Mouse (Mus musculus): ENCODE results near the gene Emx2.

The Emx2 gene

DNA sequence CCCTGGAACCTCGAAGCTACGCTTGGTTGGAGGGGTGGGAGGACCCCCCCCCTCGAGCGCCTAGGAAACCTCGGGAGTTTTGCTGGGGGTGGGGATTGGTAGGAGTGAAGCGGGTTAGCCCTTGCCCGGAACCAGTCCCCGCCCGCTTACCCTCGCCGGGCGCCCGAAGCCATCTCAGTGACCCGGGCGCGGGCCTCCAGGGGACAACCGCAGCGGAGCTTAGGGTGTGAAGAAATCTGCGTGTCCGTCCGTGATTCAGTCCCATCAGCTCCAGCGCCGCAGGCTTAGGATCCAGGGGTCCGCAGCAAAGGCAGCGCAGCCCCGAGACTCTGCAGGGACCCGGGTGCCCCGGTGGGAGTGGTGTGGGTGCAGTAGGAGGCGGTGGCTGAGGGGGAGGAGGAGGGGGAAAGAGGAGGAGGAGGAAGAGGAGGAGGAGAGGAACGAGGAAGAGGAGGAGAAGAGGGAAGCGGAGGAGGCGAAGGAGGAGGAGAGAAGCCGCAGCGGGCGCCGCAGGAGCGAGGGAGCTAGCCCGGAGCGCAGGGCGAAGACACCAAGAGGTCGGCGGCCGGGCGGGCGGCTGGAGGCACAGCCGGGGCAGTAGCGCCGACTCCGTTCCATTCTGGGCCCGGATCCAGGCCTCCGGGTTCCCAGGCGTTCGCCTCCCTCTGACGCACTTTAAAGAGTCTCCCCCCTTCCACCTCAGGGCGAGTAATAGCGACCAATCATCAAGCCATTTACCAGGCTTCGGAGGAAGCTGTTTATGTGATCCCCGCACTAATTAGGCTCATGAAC, at the start of gene Emx2:
Gene Emx2 (plus strand): TSS at position 422 of the 792 bp plus-strand sequence.
- peak; percentile 93 for DNase-seq

DNA sequence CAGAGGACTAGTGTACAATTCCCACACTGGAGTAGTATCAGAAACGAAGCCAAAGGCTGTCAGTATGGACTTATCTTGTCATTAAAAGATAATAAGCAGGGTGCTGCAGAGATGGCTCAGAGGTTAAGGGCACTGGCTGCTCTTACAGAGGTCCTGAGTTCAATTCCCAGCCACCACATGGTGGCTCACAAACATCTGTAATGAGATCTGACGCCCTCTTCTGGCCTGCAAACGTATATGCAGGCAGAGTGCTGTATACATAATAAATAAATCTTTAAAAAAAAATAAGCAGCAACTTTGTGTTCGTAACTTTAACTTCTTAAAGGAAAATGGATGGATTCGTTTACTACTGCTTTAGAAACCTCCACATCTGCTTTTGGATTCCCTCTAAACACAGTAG, 44.0 kb upstream of the Emx2 start:
- no peak for DNase-seq

- DNase-seq = peak; percentile 76
Observed at GRCm38 (mm10) chr19:59418024-59418423, 40.1 kb upstream of the Emx2 start.

DNA sequence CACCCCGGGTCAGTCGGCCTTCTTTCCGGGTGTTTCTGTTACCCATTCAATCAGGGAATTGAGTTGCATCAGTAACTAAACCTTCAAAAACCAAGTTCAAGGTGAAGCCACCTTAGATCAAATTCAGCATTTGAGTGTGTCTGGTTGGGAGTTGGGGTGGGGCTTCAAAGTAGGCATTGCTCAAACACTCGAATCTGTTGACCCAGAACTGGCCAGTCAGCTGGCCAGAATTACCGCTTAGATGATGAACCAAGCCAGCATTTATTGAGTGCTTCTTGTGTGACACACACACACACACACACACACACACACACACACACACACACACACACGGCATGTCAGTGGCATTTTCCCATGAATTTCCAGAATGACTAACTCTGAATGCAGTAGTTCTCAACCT, 39.5 kb upstream of the Emx2 start:
- no peak for DNase-seq

GRCm38 (mm10) chr19:59422393-59422792, 35.8 kb upstream of the Emx2 start:
- no peak for DNase-seq

DNA sequence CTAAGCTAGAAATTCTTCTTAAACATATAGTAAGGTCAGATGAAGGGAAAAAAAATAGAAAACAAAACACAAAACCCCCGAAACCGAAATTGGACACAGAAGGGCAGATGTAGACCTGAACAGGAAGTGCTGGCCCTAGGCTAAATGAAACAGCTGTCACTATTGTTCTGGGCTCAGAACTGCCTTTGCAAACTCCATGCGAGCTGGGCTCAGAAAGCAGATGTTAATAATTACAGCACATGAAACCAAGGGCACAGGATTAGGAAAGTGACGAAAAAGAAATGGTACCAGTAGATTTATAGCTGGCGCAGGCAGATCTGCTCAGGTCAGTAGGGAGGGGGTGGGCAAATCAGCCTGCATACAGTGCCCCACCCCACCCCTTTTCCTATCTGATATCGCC, 34.5 kb upstream of the Emx2 start:
- no peak for DNase-seq

DNA sequence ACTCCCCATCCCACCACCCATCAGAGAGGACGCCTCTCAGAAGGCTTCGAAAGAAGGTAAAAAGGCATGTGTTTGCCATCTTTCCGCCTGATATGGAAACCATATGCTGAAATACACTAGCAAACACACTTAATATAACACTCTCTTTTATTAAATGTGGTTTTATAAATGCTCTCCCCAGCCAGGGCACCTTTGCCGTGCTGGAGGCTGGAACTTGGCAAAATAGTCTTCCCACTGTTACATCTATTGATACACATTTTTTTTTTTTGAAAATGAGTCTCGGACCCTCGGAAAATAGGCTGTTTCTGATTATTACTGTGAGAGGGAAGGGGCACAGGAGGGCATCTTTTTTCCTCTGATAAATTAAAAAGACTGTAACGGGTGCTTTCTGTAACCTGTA, 33.2 kb upstream of the Emx2 start:
- DNase-seq = no peak

DNA sequence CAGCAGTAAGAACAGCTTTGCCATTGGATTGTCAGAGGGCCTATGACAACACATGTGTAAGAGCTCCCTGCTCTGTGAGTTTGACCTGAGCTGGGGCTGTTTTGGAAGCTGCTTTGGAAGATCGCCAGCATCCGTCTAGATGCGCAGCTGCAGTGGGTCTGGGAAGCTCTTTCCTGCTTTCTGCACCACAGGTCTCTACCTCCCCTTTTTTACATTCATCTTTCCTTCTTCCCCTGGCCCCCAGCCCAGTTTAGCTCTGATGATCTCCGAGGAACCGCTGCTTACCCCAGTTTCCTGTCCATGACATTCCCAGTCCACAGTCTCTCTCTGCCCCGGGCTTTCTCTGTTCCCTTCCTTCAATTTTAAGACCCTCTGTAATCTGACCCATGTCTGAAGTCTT, 25.9 kb upstream of the Emx2 start:
- DNase-seq = no peak

GRCm38 (mm10) chr19:59450561-59451135, 7.5 kb upstream of the Emx2 start:
- no peak for DNase-seq

DNA sequence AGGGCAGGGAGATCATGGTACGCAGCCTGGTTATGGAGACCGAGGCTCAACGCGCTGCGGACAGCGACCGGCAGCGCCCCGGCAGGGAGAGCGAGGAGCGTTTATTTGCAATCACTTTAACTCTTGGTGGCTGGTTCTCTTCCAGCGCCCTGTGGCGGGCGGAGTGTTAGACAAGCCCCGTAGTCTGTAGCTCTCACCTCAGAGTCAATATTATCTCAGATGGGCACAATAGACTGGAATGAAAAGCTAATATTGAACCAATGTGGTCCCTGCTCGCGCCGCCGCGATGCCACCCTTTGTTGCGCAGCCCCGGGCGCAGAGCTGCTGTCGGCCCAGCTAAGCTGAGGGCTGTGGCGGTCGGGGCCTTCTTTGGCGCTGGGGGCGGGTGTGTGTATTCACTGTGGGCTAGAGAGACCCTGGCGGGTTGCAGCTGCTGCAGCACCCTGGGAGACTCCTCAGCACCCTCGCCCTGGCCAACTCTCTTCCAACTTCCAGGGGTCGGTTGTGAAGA, 6.7 kb upstream of the Emx2 start:
- DNase-seq = no peak

GRCm38 (mm10) chr19:59452321-59452720, 5.9 kb upstream of the Emx2 start:
- DNase-seq = no peak

- DNase-seq = no peak
Observed at GRCm38 (mm10) chr19:59453591-59453990, 4.6 kb upstream of the Emx2 start.

DNA sequence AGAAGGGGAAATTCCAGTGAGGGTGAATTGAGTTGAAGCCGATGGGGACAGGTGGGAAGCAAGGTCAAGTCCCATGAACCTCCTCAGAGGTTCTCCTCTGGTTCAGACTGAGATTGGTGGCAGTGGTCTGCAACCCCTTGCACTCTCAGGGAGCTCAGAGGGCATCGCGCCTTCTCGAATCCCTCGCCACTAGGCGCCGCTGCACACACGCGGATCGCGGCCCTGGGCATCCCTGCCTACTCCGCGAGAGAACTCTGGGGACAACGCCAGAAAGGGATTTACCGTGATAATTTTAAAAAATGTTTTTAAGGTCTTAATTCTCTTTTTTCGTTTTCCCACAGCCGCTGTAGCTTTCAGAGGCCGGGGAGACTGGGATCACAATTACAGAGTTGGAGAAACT, 4.0 kb upstream of the Emx2 start:
- DNase-seq = peak; percentile 65

DNA sequence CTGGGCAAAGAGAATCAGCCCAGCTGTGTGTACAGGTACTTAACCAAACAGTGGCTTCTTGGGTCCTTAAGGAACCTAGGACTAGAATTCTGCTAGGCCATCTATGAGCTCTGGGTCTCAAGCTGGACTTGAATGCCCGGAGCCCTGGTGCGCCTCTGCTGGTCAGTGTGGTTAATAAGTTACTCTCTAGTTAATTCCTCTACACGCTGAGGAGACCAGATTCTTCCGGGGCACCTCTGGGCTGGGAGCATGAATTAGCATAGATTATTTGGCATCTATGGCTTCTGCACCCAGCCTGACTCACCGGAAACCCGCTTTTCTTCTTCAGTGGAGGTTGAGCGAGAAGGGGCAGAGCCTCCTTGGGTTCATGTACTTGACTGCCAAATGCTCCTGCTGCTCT, 2.5 kb upstream of the Emx2 start:
- DNase-seq = peak; percentile 92

DNA sequence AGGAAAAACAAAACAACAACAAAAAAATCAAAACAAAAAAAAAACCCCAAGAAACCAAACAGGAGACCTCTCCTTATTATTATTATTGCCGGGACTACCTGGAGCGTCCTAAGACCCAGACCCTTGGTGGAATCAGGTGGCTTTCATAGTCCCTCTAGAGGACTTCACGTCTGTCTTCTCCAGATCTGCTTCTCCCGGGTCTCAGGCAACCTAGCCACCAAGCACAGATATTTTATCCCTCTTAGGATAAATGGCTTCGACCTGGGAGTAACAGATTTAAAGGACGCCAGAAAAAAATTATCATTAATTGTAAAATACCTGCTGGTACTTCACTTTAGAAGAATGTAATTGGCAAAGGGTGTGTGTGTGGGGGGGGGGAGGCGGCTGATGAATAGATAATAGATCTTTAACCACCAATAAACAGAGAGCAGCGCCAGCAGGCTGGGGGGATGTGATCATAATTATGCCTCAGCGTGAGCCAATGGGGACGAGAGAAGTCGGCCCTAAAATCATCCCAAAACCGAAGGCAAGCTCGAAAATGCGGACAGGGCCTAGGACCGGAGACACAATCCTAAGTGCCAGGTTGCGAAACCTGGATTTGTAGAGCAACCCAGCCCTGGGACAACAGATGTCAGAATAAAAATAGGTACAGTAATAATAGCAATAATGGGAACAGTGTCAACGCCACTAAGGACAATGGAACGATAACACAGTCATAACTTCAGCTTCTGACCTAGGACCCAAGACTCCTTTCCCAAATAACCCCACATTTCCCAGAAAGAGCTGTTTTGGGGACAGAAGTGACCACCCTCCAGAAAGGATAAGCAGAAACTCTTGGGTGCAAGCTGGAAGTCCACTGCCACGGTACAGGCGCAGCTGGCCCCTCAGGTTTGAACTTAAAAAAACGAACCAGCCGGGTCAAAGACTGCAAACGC, 894 bp upstream of the Emx2 start:
- DNase-seq = peak; percentile 77

GRCm38 (mm10) chr19:59458743-59459135, 567 bp downstream of the Emx2 start:
- DNase-seq = no peak

DNA sequence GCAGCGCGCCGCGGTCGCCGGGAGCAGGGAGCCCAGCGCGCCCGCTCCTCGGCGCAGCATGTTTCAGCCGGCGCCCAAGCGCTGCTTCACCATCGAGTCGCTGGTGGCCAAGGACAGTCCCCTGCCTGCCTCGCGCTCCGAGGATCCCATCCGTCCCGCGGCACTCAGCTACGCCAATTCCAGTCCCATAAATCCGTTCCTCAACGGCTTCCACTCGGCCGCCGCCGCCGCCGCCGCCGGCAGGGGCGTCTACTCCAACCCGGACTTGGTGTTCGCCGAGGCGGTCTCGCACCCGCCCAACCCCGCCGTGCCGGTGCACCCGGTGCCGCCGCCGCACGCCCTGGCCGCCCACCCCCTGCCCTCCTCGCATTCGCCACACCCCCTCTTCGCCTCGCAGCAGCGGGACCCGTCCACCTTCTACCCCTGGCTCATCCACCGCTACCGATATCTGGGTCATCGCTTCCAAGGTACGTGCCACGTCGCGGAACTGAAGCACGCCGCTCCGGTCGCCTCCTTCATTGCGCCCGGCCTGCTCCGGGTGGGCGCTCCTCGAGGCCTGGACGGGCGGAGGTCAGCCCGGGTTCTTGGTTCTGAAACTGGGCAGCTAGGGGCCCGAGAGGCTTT, 1.1 kb downstream of the Emx2 start:
- no peak for DNase-seq

DNA sequence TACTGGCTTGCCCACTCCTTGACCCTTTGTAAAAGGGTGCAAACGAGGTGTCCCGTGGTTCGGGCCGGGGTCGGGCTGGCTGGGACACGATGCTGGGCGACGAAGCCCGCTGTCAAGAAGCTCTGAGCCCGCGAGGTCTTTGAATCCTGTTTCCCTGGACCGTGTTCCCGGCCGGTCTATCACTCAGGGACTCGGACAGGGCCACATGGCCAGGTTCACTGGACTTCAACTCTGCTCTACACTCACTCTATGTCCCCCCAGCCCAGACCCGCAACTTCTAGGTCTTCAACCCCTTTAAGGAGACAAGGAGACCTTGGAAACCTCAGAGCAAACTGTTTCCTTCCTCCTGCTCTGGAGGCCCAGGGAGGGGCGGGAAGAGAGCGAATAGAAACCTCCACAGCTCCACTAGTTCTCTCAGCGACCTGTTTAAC, 1.7 kb downstream of the Emx2 start:
- no peak for DNase-seq

GRCm38 (mm10) chr19:59460328-59461115, 2.4 kb downstream of the Emx2 start:
- DNase-seq = no peak

GRCm38 (mm10) chr19:59461481-59462421, 3.6 kb downstream of the Emx2 start:
- peak; percentile 62 for DNase-seq

Data from kidney, adult 11 months (tissue).